Mouse (Mus musculus) lung, adult 2 months (tissue): ENCODE measurements around the gene Mlst8. TPM values are rescaled to one million over a fixed set of nuclear protein-coding genes. Genes with fewer than 3 reads are reported as not detected.

Experiments
- DNase-seq: peaks from one replicate; pipeline ENCODE4 v3.0.0; 2022
- H3K4me1 ChIP-seq: fragments of 200-500 bp; 2 replicates; pipeline ENCODE4 v1.6.1; 2011; ENCODE audit warnings: low read length; ENCODE audit not compliant: control insufficient read depth, insufficient read depth
- H3K4me3 ChIP-seq: fragments of 200-500 bp; replicated peaks from 2 replicates; pipeline ENCODE3; 2011; ENCODE audit warnings: low read depth, mild to moderate bottlenecking, control low read depth, low read length; ENCODE audit errors: extremely low read depth
- CTCF ChIP-seq: fragments of 200-500 bp; IDR thresholded peaks from 2 replicates; pipeline ENCODE4 v1.5.1; 2011; ENCODE audit warnings: mild to moderate bottlenecking, low read length, control low read depth; ENCODE audit not compliant: insufficient read depth
- POLR2A ChIP-seq: fragments of 200-500 bp; IDR thresholded peaks from 2 replicates; pipeline ENCODE4 v1.6.1; 2011; ENCODE audit warnings: low read depth, mild to moderate bottlenecking, control low read depth, low read length, borderline replicate concordance; ENCODE audit errors: extremely low read depth
- WGBS: fragments of 180-500 bp; shearing (Covaris S2); methylation state at CpG from one replicate; pipeline ENCODE4 v1.1.7; 2018; 5-methylcytosine and 5-hydroxymethylcytosine counted together
- polyA plus RNA-seq: library from polyadenylated mRNA; depleted of rRNA; stranded (reverse); fragments of >200 nt; gene quantifications from 2 replicates; pipeline ENCODE4 v1.2.3, GENCODE M21; 2012

Gene Mlst8
- polyA plus RNA-seq, 1 experiment, result 43.2 TPM

GRCm38 (mm10) chr17:24451220-24451619 lies 27.7 kb downstream of the Mlst8 start:
- WGBS, result 96% methylated on average over 6 of the region's 6 CpGs
- Histone ChIP-seq H3K4me3 (no peak overlapping the region), H3K4me1 (no peaks in the 10 kb centered on the region; the same call in 1 of the 2 replicates)
- DNase-seq, result no peak
- TF ChIP-seq CTCF, result no peak
- TF ChIP-seq POLR2A, result no peak

- H3K4me3 ChIP-seq, result no peak overlapping the region
- WGBS, result 89% methylated on average over 6 of the region's 6 CpGs
- DNase-seq, result no peak
- H3K4me1 ChIP-seq, result no peaks in the 10 kb centered on the region; the same call in 1 of the 2 replicates
- TF ChIP-seq POLR2A, result no peak
- no peak for TF ChIP-seq CTCF
These were observed 29.4 kb downstream of the Mlst8 start for GRCm38 (mm10) chr17:24449507-24449906.

GRCm38 (mm10) chr17:24446590-24446989 lies 32.3 kb downstream of the Mlst8 start:
- 95% methylated on average over 8 of the region's 8 CpGs for WGBS
- no peak for TF ChIP-seq CTCF
- TF ChIP-seq POLR2A, result no peak
- Histone ChIP-seq H3K4me3 (no peak overlapping the region), H3K4me1 (no peaks in the 10 kb centered on the region)
- no peak for DNase-seq

GRCm38 (mm10) chr17:24443409-24443808 lies 35.5 kb downstream of the Mlst8 start:
- TF ChIP-seq POLR2A (no peak), CTCF (no peak)
- 86% methylated on average over 4 of the region's 4 CpGs for WGBS
- Histone ChIP-seq H3K4me1 (no peaks in the 10 kb centered on the region), H3K4me3 (no peak overlapping the region)
- no peak for DNase-seq

- H3K4me1 ChIP-seq, result no peaks in the 10 kb centered on the region
- DNase-seq, result no peak
- no peak within 1 kb of the TSS for H3K4me3 ChIP-seq
- TF ChIP-seq POLR2A, result no peak
- TF ChIP-seq CTCF, result no peak
- 64% methylated on average over 7 of the region's 7 CpGs for WGBS
These were observed 36.2 kb downstream of the Mlst8 start, which contains the start of gene Dnase1l2 for GRCm38 (mm10) chr17:24442632-24443155. Dnase1l2 (minus strand) TSS chr17:24443105.

- no peak overlapping the region for H3K4me3 ChIP-seq
- H3K4me1 ChIP-seq, result no peaks in the 10 kb centered on the region
- DNase-seq, result no peak
- no peak for TF ChIP-seq POLR2A
- TF ChIP-seq CTCF, result no peak
- WGBS, result 87% methylated on average over 14 of the region's 14 CpGs
These were observed 36.8 kb downstream of the Mlst8 start for GRCm38 (mm10) chr17:24442107-24442506.

- Histone ChIP-seq H3K4me3 (no peak overlapping the region), H3K4me1 (no peaks in the 10 kb centered on the region)
- 49% methylated on average over 2 of the region's 2 CpGs for WGBS
- no peak for DNase-seq
- peak; percentile 22; the same call in 1 of the 2 replicates for TF ChIP-seq CTCF
- no peak for TF ChIP-seq POLR2A
These were observed 37.7 kb downstream of the Mlst8 start for GRCm38 (mm10) chr17:24441148-24441547.

GRCm38 (mm10) chr17:24440377-24440776 lies 38.5 kb downstream of the Mlst8 start:
- no peak for DNase-seq
- 88% methylated on average over 8 of the region's 8 CpGs for WGBS
- TF ChIP-seq POLR2A (no peak), CTCF (no peak)
- H3K4me1 ChIP-seq, result no peaks in the 10 kb centered on the region
- no peak overlapping the region for H3K4me3 ChIP-seq

GRCm38 (mm10) chr17:24437016-24437415 lies 41.9 kb downstream of the Mlst8 start:
- Histone ChIP-seq H3K4me1 (no peaks in the 10 kb centered on the region), H3K4me3 (no peak overlapping the region)
- TF ChIP-seq POLR2A, result no peak
- TF ChIP-seq CTCF, result peak; percentile 20; the same call in 1 of the 2 replicates
- DNase-seq, result peak; percentile 34
- WGBS, result 68% methylated on average over 5 of the region's 5 CpGs

GRCm38 (mm10) chr17:24429201-24429983 lies 49.5 kb downstream of the Mlst8 start:
- TF ChIP-seq POLR2A (no peak), CTCF (no peak)
- no peak overlapping the region for H3K4me3 ChIP-seq
- peaks cover 5% of the 10 kb centered on the region for H3K4me1 ChIP-seq
- no peak for DNase-seq
- 77% methylated on average over 14 of the region's 14 CpGs for WGBS
